In genomic region chr15:12480369-12480768, GRCm38 (mm10) we compare ENCODE assay signal across 9 mouse cellular contexts.
A peak's percentile ranks its signal among the peaks of the same experiment; 100 is the strongest.
DNase-seq lines count a peak whose midpoint lies in the region; ATAC-seq lines count a peak whose summit lies in the region.
"Had no signal": no experiment of that assay in that cellular context is flagged by ENCODE, and none has a peak within 500 bp of the region (broad histone marks: within the 10 kb centered on the region; RNA-seq: fewer than 3 reads in every experiment).

No protein-coding gene starts in this region.

- H3K36me3 ChIP-seq in heart, embryonic 10.5 days: no peaks in the 10 kb centered on the region
- H3K36me3 ChIP-seq in heart, embryonic 11.5 days (ENCODE audit: control insufficient read depth, insufficient read depth, low read length): no peaks in the 10 kb centered on the region
- no peaks in the 10 kb centered on the region for H3K36me3 ChIP-seq in embryonic facial prominence, embryonic 10.5 days (replicated peaks)
- no peaks in the 10 kb centered on the region for H3K36me3 ChIP-seq in hindbrain, embryonic 14.5 days (replicated peaks; ENCODE audit: control insufficient read depth, insufficient read depth)

- DNase-seq in heart, embryonic 10.5 days (ENCODE audit: low spot score): no peak
- DNase-seq in embryonic facial prominence, embryonic 10.5 days (ENCODE audit: low spot score): peak; percentile 43
- DNase-seq in hindbrain, embryonic 14.5 days (ENCODE audit: low spot score): no peak
- peak; percentile 28 for DNase-seq in neural tube, embryonic 10.5 days (ENCODE audit: extremely low spot score, low spot score)
- no peak for DNase-seq in cerebellum, adult 9-11 months
- DNase-seq in testis, postnatal 10 days (ENCODE audit: low spot score): no peak
- DNase-seq: lung, adult 18-20 months had no signal

- H3K9ac ChIP-seq in heart, embryonic 11.5 days (ENCODE audit: low read depth, low read length): no peak overlapping the region
- no peak overlapping the region for H3K9ac ChIP-seq in hindbrain, embryonic 14.5 days

- no peak overlapping the region for H3K4me3 ChIP-seq in heart, embryonic 10.5 days
- H3K4me3 ChIP-seq in heart, embryonic 11.5 days (ENCODE audit: low read depth, low read length): no peak overlapping the region
- H3K4me3 ChIP-seq in embryonic facial prominence, embryonic 10.5 days: no peak overlapping the region
- H3K4me3 ChIP-seq in hindbrain, embryonic 14.5 days (replicated peaks; ENCODE audit: low read length): no peak overlapping the region

- no peaks in the 10 kb centered on the region for H3K27me3 ChIP-seq in heart, embryonic 10.5 days (ENCODE audit: insufficient read depth, poor library complexity, severe bottlenecking)
- no peaks in the 10 kb centered on the region for H3K27me3 ChIP-seq in heart, embryonic 11.5 days (ENCODE audit: control insufficient read depth, insufficient read depth, low read length)
- H3K27me3 ChIP-seq in embryonic facial prominence, embryonic 10.5 days (replicated peaks; ENCODE audit: low read depth, poor library complexity, severe bottlenecking): no peaks in the 10 kb centered on the region
- H3K27me3 ChIP-seq in hindbrain, embryonic 14.5 days (ENCODE audit: control insufficient read depth, insufficient read depth, low read length): no peaks in the 10 kb centered on the region

- H3K9me3 ChIP-seq in heart, embryonic 10.5 days: no peaks in the 10 kb centered on the region
- no peaks in the 10 kb centered on the region for H3K9me3 ChIP-seq in heart, embryonic 11.5 days (replicated peaks; ENCODE audit: control insufficient read depth, low read length)
- H3K9me3 ChIP-seq in embryonic facial prominence, embryonic 10.5 days: no peaks in the 10 kb centered on the region
- no peaks in the 10 kb centered on the region for H3K9me3 ChIP-seq in hindbrain, embryonic 14.5 days (ENCODE audit: control insufficient read depth, low read length)

- peak overlapping the region; percentile 49; the same call in 1 of the 2 replicates for H3K27ac ChIP-seq in heart, embryonic 10.5 days
- H3K27ac ChIP-seq in heart, embryonic 11.5 days (ENCODE audit: low read depth, low read length): no peak overlapping the region
- peak overlapping the region; percentile 68 for H3K27ac ChIP-seq in embryonic facial prominence, embryonic 10.5 days (replicated peaks)
- no peak overlapping the region for H3K27ac ChIP-seq in hindbrain, embryonic 14.5 days

- no peak overlapping the region for H3K4me2 ChIP-seq in heart, embryonic 11.5 days
- no peak overlapping the region for H3K4me2 ChIP-seq in hindbrain, embryonic 14.5 days (replicated peaks)

- peaks cover 14% of the 10 kb centered on the region for H3K4me1 ChIP-seq in heart, embryonic 10.5 days
- H3K4me1 ChIP-seq in heart, embryonic 11.5 days (ENCODE audit: control insufficient read depth, insufficient read depth, low read length): 0 out of 2 replicates have a peak, but pooled peaks cover 4% of the 10 kb centered on the region
- peaks cover 16% of the 10 kb centered on the region for H3K4me1 ChIP-seq in embryonic facial prominence, embryonic 10.5 days
- 0 out of 2 replicates have a peak, but pooled peaks cover 9% of the 10 kb centered on the region for H3K4me1 ChIP-seq in hindbrain, embryonic 14.5 days (replicated peaks; ENCODE audit: control insufficient read depth, insufficient read depth, low read length)

- no peak for ATAC-seq in heart, embryonic 11.5 days (replicated peaks; ENCODE audit: insufficient number of reproducible peaks, low FRiP score, low TSS enrichment)
- 0 out of 2 replicates have a peak, but pooled peaks have one; percentile 9 for ATAC-seq in hindbrain, embryonic 14.5 days (ENCODE audit: low FRiP score)
- ATAC-seq in activated CD4-positive, CD25-positive, alpha-beta regulatory T cell, adult 4 months: no peak

- WGBS in heart, embryonic 10.5 days: 68% methylated on average over 3 of the region's 3 CpGs
- 59% methylated on average over 3 of the region's 3 CpGs for WGBS in heart, embryonic 11.5 days (ENCODE audit: insufficient replicate concordance)
- 78% methylated on average over 3 of the region's 3 CpGs for WGBS in embryonic facial prominence, embryonic 10.5 days
- 47% methylated on average over 3 of the region's 3 CpGs for WGBS in hindbrain, embryonic 14.5 days

Comparison
In these comparisons a context has a peak if more than half of its experiments do, and no peak if none do; other contexts are left out.
1. H3K27ac ChIP-seq: peak in heart, embryonic 10.5 days (single experiment) and embryonic facial prominence, embryonic 10.5 days (single experiment); none in heart, embryonic 11.5 days (single experiment) and hindbrain, embryonic 14.5 days (single experiment).
2. DNase-seq: peak in embryonic facial prominence, embryonic 10.5 days (single experiment) and neural tube, embryonic 10.5 days (single experiment); none in heart, embryonic 10.5 days (single experiment), hindbrain, embryonic 14.5 days (single experiment), cerebellum, adult 9-11 months (single experiment) and testis, postnatal 10 days (single experiment).